Mouse (Mus musculus): ENCODE measurements around the gene Chac2. TPM values are rescaled to one million over a fixed set of nuclear protein-coding genes. Genes with fewer than 3 reads are reported as not detected.
"Not testable (repeated sequence)": the region's sequence is repeated elsewhere in the genome, so short reads cannot be mapped to it uniquely, and the experiment has no call there.

Gene Chac2
- polyA plus RNA-seq (2014; fragmentation: Nextera tagmentation; extraction: Ambion mirVana): 15.6 and 15.9 TPM in 2 replicates

DNA sequence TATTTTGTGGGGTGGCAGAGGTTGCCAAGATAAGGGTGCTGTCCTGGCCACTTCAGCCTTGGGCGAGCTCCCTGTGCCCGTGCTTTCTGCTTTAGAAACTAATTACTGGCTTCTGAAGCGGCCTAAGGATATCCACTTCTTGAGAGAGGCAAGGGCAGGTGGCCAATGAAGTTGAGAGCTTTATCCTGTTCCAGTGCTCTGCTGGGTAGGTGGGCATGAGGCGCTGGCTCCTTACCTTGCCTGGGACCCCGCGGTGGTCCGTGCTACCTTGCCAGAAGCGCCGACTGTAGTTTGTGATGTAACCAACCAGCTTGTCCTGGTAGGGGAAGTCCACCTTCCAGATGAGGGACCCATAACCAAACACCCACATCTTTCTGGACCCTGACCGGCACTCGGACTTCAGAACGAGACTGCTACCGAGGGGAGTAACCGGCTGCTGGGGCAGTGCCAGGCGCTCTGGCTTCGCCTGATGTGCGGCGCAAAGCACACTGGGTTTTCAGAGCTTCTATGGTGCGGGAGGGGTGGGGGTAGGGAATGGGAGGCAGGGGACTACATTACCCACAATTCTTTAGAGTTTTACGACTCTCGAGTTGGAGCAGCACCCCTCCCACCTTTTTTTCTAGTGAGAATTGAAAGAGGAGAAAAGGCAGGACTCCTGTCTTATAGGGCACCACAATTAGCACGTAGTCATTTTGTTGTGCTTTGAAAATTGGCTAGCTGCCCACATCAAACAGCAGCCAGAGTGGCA lies at the start of gene Chac2:
Chac2 (minus strand) TSS at position 474 of the 748 bp plus-strand sequence.
- 1% methylated on average over 22 of the region's 22 CpGs for WGBS
- Histone ChIP-seq H3K36me3 (replicated peaks; ENCODE audit: control insufficient read depth, insufficient read depth, low read depth, low read length) (no peaks in the 10 kb centered on the region), H3K4me2 (ENCODE audit: low read depth, low read length) (peak within 1 kb of the TSS; percentile 78), H3K27ac (replicated peaks; ENCODE audit: low read depth, low read length) (no peak within 1 kb of the TSS), H3K9ac (replicated peaks; ENCODE audit: low read length) (peak within 1 kb of the TSS; percentile 74), H3K27me3 (ENCODE audit: control insufficient read depth, insufficient read depth, low read length) (no peaks in the 10 kb centered on the region), H3K4me3 (ENCODE audit: low read depth, low read length) (peak within 1 kb of the TSS; percentile 52), H3K9me3 (replicated peaks; ENCODE audit: control insufficient read depth, low read length) (no peaks in the 10 kb centered on the region), H3K4me1 (ENCODE audit: control insufficient read depth, insufficient read depth, low read length) (no peaks in the 10 kb centered on the region)
- peak; percentile 93 for DNase-seq (ENCODE audit: low spot score)
- ATAC-seq (replicated peaks; ENCODE audit: insufficient number of reproducible peaks, low FRiP score, low TSS enrichment, low read depth): peak; percentile 98

DNA sequence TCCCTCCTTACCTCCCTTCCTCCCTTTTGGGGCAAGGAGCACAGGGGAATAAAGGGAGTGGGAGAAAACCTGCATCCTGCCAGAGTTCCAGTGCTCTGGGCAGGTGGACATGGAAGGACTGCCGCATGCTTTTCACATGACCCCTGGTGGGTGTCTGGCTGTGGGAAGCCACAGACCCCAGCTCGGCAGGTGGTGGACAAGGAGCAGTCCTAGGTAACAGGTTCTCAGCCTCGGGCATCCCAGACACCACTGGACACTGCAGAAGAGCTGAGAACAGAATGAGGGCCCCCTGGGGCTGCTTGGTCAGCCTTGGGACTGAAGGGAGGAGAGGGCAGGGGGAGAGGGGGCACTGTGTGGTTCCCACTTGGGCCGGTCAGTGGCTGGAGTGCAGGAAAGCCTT lies 48.8 kb upstream of the Chac2 start:
- Histone ChIP-seq H3K4me1 (ENCODE audit: control insufficient read depth, insufficient read depth, low read length) (no peaks in the 10 kb centered on the region), H3K4me3 (ENCODE audit: low read depth, low read length) (no peak overlapping the region), H3K4me2 (ENCODE audit: low read depth, low read length) (no peak overlapping the region), H3K9ac (replicated peaks; ENCODE audit: low read length) (no peak overlapping the region), H3K27me3 (ENCODE audit: control insufficient read depth, insufficient read depth, low read length) (no peaks in the 10 kb centered on the region), H3K27ac (replicated peaks; ENCODE audit: low read depth, low read length) (no peak overlapping the region), H3K36me3 (replicated peaks; ENCODE audit: control insufficient read depth, insufficient read depth, low read depth, low read length) (no peaks in the 10 kb centered on the region), H3K9me3 (replicated peaks; ENCODE audit: control insufficient read depth, low read length) (no peaks in the 10 kb centered on the region)
- ATAC-seq (replicated peaks; ENCODE audit: insufficient number of reproducible peaks, low FRiP score, low TSS enrichment, low read depth) (no peak), DNase-seq (ENCODE audit: low spot score) (no peak)
- 86% methylated on average over 4 of the region's 4 CpGs for whole genome bisulfite sequencing

DNA sequence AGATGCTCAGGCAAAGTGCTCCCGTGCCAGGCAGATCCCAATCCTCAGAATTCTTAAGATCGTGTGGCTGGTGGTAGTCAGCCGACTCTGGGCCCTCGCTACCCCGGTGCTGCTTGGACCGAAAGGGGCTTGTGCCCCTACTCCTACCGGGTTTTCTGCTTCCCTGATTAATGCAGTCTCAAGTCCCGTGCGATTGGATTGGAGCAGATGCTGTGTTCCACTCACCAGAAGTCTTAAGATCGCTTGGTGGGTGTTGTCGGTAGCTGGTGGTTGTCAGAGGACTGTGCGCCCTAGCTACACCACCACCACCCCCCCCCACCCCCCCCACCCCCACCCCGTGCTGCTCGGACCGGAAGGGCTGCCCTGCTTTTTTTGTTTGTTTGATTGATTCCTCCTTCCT lies 31.3 kb upstream of the Chac2 start:
- not testable (repeated sequence) for H3K4me1 ChIP-seq (ENCODE audit: control insufficient read depth, insufficient read depth, low read length); H3K4me3 ChIP-seq (ENCODE audit: low read depth, low read length); H3K27me3 ChIP-seq (ENCODE audit: control insufficient read depth, insufficient read depth, low read length); H3K9ac ChIP-seq (replicated peaks; ENCODE audit: low read length); DNase-seq (ENCODE audit: low spot score); ATAC-seq (replicated peaks; ENCODE audit: insufficient number of reproducible peaks, low FRiP score, low TSS enrichment, low read depth); H3K36me3 ChIP-seq (replicated peaks; ENCODE audit: control insufficient read depth, insufficient read depth, low read depth, low read length); H3K9me3 ChIP-seq (replicated peaks; ENCODE audit: control insufficient read depth, low read length); H3K27ac ChIP-seq (replicated peaks; ENCODE audit: low read depth, low read length); H3K4me2 ChIP-seq (ENCODE audit: low read depth, low read length)
- WGBS: 68% methylated on average over 15 of the region's 15 CpGs

DNA sequence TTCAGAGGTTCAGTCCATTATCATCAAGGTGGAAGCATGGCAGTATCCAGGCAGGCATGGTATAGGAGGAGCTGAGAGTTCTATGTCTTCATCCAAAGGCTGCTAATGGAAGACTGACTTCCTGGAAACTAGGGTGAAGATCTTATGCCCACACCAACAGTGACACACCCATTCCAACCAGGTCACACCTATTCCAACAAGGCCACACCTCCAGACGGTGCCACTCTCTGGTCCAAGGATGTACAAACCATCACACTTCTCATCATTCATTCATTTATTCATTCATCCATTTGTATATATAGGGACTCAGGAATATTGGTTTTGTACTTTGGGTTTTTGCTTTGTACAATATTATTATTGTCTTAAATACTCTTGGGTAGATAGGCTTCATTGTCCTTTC lies 23.5 kb upstream of the Chac2 start:
- not testable (repeated sequence) for ATAC-seq (replicated peaks; ENCODE audit: insufficient number of reproducible peaks, low FRiP score, low TSS enrichment, low read depth); H3K4me1 ChIP-seq (ENCODE audit: control insufficient read depth, insufficient read depth, low read length); H3K36me3 ChIP-seq (replicated peaks; ENCODE audit: control insufficient read depth, insufficient read depth, low read depth, low read length); H3K4me2 ChIP-seq (ENCODE audit: low read depth, low read length); H3K4me3 ChIP-seq (ENCODE audit: low read depth, low read length); DNase-seq (ENCODE audit: low spot score); H3K9ac ChIP-seq (replicated peaks; ENCODE audit: low read length); H3K9me3 ChIP-seq (replicated peaks; ENCODE audit: control insufficient read depth, low read length); H3K27ac ChIP-seq (replicated peaks; ENCODE audit: low read depth, low read length); H3K27me3 ChIP-seq (ENCODE audit: control insufficient read depth, insufficient read depth, low read length)
- WGBS: 97% methylated on average over 1 of the region's 1 CpGs

DNA sequence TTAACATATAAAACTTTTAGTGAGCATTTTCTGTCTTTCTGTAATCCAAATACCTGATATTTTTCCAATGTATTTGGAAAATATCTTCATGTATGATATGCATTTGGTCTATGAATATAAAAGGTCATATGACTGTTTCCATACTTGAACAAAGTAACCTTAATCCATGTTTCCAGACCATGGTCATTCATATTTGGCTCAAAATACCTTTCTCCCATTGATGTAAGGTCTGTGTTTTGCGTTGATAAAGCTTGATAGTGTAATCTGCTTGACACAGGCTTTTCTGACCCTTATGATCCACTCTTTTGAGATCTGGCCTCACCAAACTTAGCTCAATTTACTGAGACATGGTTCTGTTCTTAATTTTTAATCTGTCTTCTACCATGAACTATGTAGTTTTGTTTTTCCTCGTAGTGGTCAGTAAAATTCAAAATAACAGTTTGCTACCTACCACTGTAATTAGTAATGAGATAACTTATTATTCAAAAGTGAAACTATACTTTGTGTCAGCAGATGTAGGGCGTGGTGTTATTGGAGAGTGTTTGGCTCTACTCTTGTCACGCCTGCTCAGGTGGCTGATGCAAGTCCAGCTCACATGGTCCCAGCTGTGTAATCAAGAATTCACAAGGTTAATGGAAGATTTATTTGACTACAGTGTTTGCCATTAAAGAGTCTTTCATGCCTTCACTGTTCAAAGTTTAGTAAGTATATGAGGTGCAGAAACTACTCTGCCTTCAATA lies 15.2 kb upstream of the Chac2 start:
- Histone ChIP-seq H3K9me3 (replicated peaks; ENCODE audit: control insufficient read depth, low read length) (no peaks in the 10 kb centered on the region), H3K4me1 (ENCODE audit: control insufficient read depth, insufficient read depth, low read length) (no peaks in the 10 kb centered on the region), H3K27ac (replicated peaks; ENCODE audit: low read depth, low read length) (no peak overlapping the region), H3K4me2 (ENCODE audit: low read depth, low read length) (no peak overlapping the region), H3K9ac (replicated peaks; ENCODE audit: low read length) (no peak overlapping the region), H3K27me3 (ENCODE audit: control insufficient read depth, insufficient read depth, low read length) (no peaks in the 10 kb centered on the region), H3K4me3 (ENCODE audit: low read depth, low read length) (no peak overlapping the region), H3K36me3 (replicated peaks; ENCODE audit: control insufficient read depth, insufficient read depth, low read depth, low read length) (no peaks in the 10 kb centered on the region)
- 83% methylated on average over 4 of the region's 4 CpGs for WGBS
- ATAC-seq (replicated peaks; ENCODE audit: insufficient number of reproducible peaks, low FRiP score, low TSS enrichment, low read depth) (no peak), DNase-seq (ENCODE audit: low spot score) (no peak)

DNA sequence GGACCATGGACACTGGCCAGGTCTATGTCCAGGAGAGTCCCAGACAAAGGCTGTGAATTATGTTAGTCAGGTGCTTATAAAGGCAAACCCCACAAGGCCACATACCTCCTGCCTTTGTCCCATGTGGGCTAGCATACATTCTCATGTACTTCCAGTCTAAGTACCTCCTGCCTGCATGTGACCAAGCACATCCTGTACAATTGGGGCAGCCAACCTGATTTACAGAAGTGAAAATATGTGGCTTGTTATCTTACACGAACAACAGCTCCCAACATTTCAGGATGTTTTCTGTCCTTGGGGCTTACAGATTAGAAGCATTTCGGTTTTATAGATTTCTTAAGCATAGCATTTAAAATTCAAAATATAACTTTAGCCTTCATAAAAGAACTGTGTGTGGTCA lies 13.9 kb upstream of the Chac2 start:
- Histone ChIP-seq H3K4me2 (ENCODE audit: low read depth, low read length) (no peak overlapping the region), H3K4me1 (ENCODE audit: control insufficient read depth, insufficient read depth, low read length) (no peaks in the 10 kb centered on the region), H3K9ac (replicated peaks; ENCODE audit: low read length) (no peak overlapping the region), H3K27ac (replicated peaks; ENCODE audit: low read depth, low read length) (no peak overlapping the region), H3K4me3 (ENCODE audit: low read depth, low read length) (no peak overlapping the region), H3K27me3 (ENCODE audit: control insufficient read depth, insufficient read depth, low read length) (no peaks in the 10 kb centered on the region), H3K9me3 (replicated peaks; ENCODE audit: control insufficient read depth, low read length) (no peaks in the 10 kb centered on the region), H3K36me3 (replicated peaks; ENCODE audit: control insufficient read depth, insufficient read depth, low read depth, low read length) (no peaks in the 10 kb centered on the region)
- DNase-seq (ENCODE audit: low spot score): no peak
- no peak for ATAC-seq (replicated peaks; ENCODE audit: insufficient number of reproducible peaks, low FRiP score, low TSS enrichment, low read depth)
- 85% methylated on average over 2 of the region's 2 CpGs for WGBS

DNA sequence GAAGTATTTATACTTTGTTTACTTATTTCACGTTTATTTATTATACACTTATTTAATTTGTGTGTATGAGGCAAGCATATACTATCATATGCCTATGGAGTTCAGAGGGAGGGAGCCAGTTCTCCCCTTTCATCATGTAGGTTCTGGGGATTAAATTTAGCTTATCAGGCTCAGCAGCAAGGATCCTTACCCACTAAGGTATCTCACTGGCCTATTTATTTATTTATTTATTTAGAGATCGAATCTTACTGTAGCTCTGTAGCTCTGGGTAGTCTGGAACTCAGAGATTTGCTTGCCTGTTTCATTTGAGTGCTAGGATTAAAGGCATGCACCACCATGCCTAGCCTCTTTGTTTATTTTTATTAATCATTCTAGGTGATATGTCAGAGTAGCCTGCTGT lies 12.6 kb upstream of the Chac2 start:
- H3K4me3 ChIP-seq (ENCODE audit: low read depth, low read length): no peak overlapping the region
- H3K36me3 ChIP-seq (replicated peaks; ENCODE audit: control insufficient read depth, insufficient read depth, low read depth, low read length): no peaks in the 10 kb centered on the region
- no peak overlapping the region for H3K9ac ChIP-seq (replicated peaks; ENCODE audit: low read length)
- H3K4me1 ChIP-seq (ENCODE audit: control insufficient read depth, insufficient read depth, low read length): no peaks in the 10 kb centered on the region
- no peak overlapping the region for H3K27ac ChIP-seq (replicated peaks; ENCODE audit: low read depth, low read length)
- ATAC-seq (replicated peaks; ENCODE audit: insufficient number of reproducible peaks, low FRiP score, low TSS enrichment, low read depth): no peak
- no peaks in the 10 kb centered on the region for H3K27me3 ChIP-seq (ENCODE audit: control insufficient read depth, insufficient read depth, low read length)
- WGBS: 81% methylated on average over 2 of the region's 2 CpGs
- H3K9me3 ChIP-seq (replicated peaks; ENCODE audit: control insufficient read depth, low read length): no peaks in the 10 kb centered on the region
- H3K4me2 ChIP-seq (ENCODE audit: low read depth, low read length): no peak overlapping the region
- no peak for DNase-seq (ENCODE audit: low spot score)

DNA sequence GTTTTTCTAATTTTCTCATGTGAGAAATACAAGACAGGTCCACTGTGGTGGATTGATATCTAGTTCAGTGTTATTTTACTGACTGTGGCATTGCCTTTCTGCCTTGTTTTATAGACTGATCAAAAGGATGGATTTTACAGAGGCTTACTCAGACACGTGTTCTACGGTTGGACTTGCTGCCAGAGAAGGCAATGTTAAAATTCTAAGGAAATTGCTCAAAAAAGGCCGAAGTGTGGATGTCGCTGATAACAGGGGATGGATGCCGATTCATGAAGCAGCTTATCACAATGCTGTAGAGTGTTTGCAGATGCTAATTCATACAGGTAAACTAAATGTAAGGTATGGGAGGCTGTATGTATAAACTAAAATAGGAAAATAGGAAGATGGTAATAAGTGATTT lies 12.0 kb upstream of the Chac2 start:
- 89% methylated on average over 5 of the region's 5 CpGs for WGBS
- no peak overlapping the region for H3K4me3 ChIP-seq (ENCODE audit: low read depth, low read length)
- no peak for DNase-seq (ENCODE audit: low spot score)
- no peaks in the 10 kb centered on the region for H3K27me3 ChIP-seq (ENCODE audit: control insufficient read depth, insufficient read depth, low read length)
- no peak overlapping the region for H3K9ac ChIP-seq (replicated peaks; ENCODE audit: low read length)
- no peaks in the 10 kb centered on the region for H3K9me3 ChIP-seq (replicated peaks; ENCODE audit: control insufficient read depth, low read length)
- H3K27ac ChIP-seq (replicated peaks; ENCODE audit: low read depth, low read length): no peak overlapping the region
- no peaks in the 10 kb centered on the region for H3K36me3 ChIP-seq (replicated peaks; ENCODE audit: control insufficient read depth, insufficient read depth, low read depth, low read length)
- no peak overlapping the region for H3K4me2 ChIP-seq (ENCODE audit: low read depth, low read length)
- ATAC-seq (replicated peaks; ENCODE audit: insufficient number of reproducible peaks, low FRiP score, low TSS enrichment, low read depth): no peak
- no peaks in the 10 kb centered on the region for H3K4me1 ChIP-seq (ENCODE audit: control insufficient read depth, insufficient read depth, low read length)
